Mouse (Mus musculus) liver, adult 10 weeks (tissue): ENCODE data around the gene 2810408A11Rik. TPM values are rescaled to one million over a fixed set of nuclear protein-coding genes. Genes with fewer than 3 reads are reported as not detected.

Source experiments
- polyA plus RNA-seq: library from polyadenylated mRNA; stranded (reverse); fragments of 350-450 nt; fragmentation: Illumina TruSeq; extraction: RNeasy Lipid Tissue Mini Kit (QIAGEN cat#74804); gene quantifications from one replicate; pipeline ENCODE4 v1.2.3, GENCODE M21; 2014; ENCODE audit warnings: low read depth, low replicate concordance

2810408A11Rik gene
- not detected for polyA plus RNA-seq

GRCm38 (mm10) chr11:69900471-69901405 lies at the start of gene 2810408A11Rik, which contains the start of gene Neurl4:
Gene 2810408A11Rik, minus strand, starts transcription at chr11:69900987.
Gene Neurl4, plus strand, starts transcription at chr11:69901072.

GRCm38 (mm10) chr11:69948066-69948762 lies 47.4 kb upstream of the 2810408A11Rik start, which contains the start of gene Slc2a4:
Gene Slc2a4, minus strand, starts transcription at chr11:69948188.

GRCm38 (mm10) chr11:69935137-69935879 lies 34.5 kb upstream of the 2810408A11Rik start, which contains the start of gene Ybx2:
Gene Ybx2, plus strand, starts transcription at chr11:69935796.

GRCm38 (mm10) chr11:69921114-69922011 lies 20.6 kb upstream of the 2810408A11Rik start, which contains the start of gene Eif5a:
Gene Eif5a, minus strand, starts transcription at chr11:69921958.

GRCm38 (mm10) chr11:69913554-69914371 lies 13.0 kb upstream of the 2810408A11Rik start, which contains the start of gene Gps2:
Gene Gps2, plus strand, starts transcription at chr11:69913888.

GRCm38 (mm10) chr11:69895291-69895690 lies 5.5 kb downstream of the 2810408A11Rik start, which contains the start of gene Acap1:
Gene Acap1, minus strand, starts transcription at chr11:69895539.

GRCm38 (mm10) chr11:69880853-69881603 lies 19.8 kb downstream of the 2810408A11Rik start, which contains the start of gene Kctd11:
Gene Kctd11, minus strand, starts transcription at chr11:69881406.

GRCm38 (mm10) chr11:69877878-69878277 lies 22.9 kb downstream of the 2810408A11Rik start, which contains the start of gene Tmem95:
Gene Tmem95, minus strand, starts transcription at chr11:69878018.

GRCm38 (mm10) chr11:69858113-69858998 lies 42.4 kb downstream of the 2810408A11Rik start, which contains the start of gene Tnk1:
Gene Tnk1, minus strand, starts transcription at chr11:69858730.

Other genes with a start within 250 kb of the 2810408A11Rik start
- not detected for gene Sox15, start 245.7 kb downstream of the 2810408A11Rik start, polyA plus RNA-seq
- gene Mpdu1, start 238.3 kb downstream of the 2810408A11Rik start, polyA plus RNA-seq: 22.1 TPM
- gene Cd68, start 234.8 kb downstream of the 2810408A11Rik start, polyA plus RNA-seq: 3.8 TPM
- 340 TPM for gene Eif4a1, start 228.6 kb downstream of the 2810408A11Rik start, polyA plus RNA-seq
- 33.7 TPM for gene Senp3, start 218.9 kb downstream of the 2810408A11Rik start, polyA plus RNA-seq
- 2.8 TPM for gene Tnfsf13, start 215.2 kb downstream of the 2810408A11Rik start, polyA plus RNA-seq
- gene Tnfsf12, start 205.1 kb downstream of the 2810408A11Rik start, polyA plus RNA-seq: 1.5 TPM
- not detected for gene Tnfsfm13, start 204.9 kb downstream of the 2810408A11Rik start, polyA plus RNA-seq
- 7.7 TPM for gene Polr2a, start 142.3 kb downstream of the 2810408A11Rik start, polyA plus RNA-seq
- gene Slc35g3, start 139.0 kb downstream of the 2810408A11Rik start, polyA plus RNA-seq: not detected
- 4.1 TPM for gene Zbtb4, start 135.1 kb downstream of the 2810408A11Rik start, polyA plus RNA-seq
- 0.58 TPM for gene Chrnb1, start 105.0 kb downstream of the 2810408A11Rik start, polyA plus RNA-seq
- gene Fgf11, start 99.1 kb downstream of the 2810408A11Rik start, polyA plus RNA-seq: 0.29 TPM
- 3.6 TPM for gene Tmem102, start 95.4 kb downstream of the 2810408A11Rik start, polyA plus RNA-seq
- gene Gm39566, start 85.7 kb downstream of the 2810408A11Rik start, polyA plus RNA-seq: not detected
- gene Spem2, start 82.5 kb downstream of the 2810408A11Rik start, polyA plus RNA-seq: not detected
- not detected for gene Spem1, start 78.8 kb downstream of the 2810408A11Rik start, polyA plus RNA-seq
- gene Nlgn2, start 63.2 kb downstream of the 2810408A11Rik start, polyA plus RNA-seq: 0.11 TPM
- 58.8 TPM for gene Tmem256, start 62.5 kb downstream of the 2810408A11Rik start, polyA plus RNA-seq
- gene Plscr3, start 54.6 kb downstream of the 2810408A11Rik start, polyA plus RNA-seq: 1.1 TPM
- not detected for gene Tnk1, start 42.3 kb downstream of the 2810408A11Rik start, polyA plus RNA-seq
- not detected for gene Tmem95, start 23.0 kb downstream of the 2810408A11Rik start, polyA plus RNA-seq
- gene Kctd11, start 19.6 kb downstream of the 2810408A11Rik start, polyA plus RNA-seq: 0.42 TPM
- 0.40 TPM for gene Acap1, start 5.4 kb downstream of the 2810408A11Rik start, polyA plus RNA-seq
- 3.0 TPM for gene Neurl4, start 85 bp upstream of the 2810408A11Rik start, polyA plus RNA-seq
- 9.6 TPM for gene Gps2, start 12.9 kb upstream of the 2810408A11Rik start, polyA plus RNA-seq
- 155 TPM for gene Eif5a, start 21.0 kb upstream of the 2810408A11Rik start, polyA plus RNA-seq
- not detected for gene Ybx2, start 34.8 kb upstream of the 2810408A11Rik start, polyA plus RNA-seq
- not detected for gene Slc2a4, start 47.2 kb upstream of the 2810408A11Rik start, polyA plus RNA-seq
- gene Cldn7, start 63.8 kb upstream of the 2810408A11Rik start, polyA plus RNA-seq: 0.40 TPM
- gene Ctdnep1, start 80.2 kb upstream of the 2810408A11Rik start, polyA plus RNA-seq: 25.5 TPM
- 9.7 TPM for gene Elp5, start 81.5 kb upstream of the 2810408A11Rik start, polyA plus RNA-seq
- gene Gabarap, start 90.2 kb upstream of the 2810408A11Rik start, polyA plus RNA-seq: 367 TPM
- gene Phf23, start 94.8 kb upstream of the 2810408A11Rik start, polyA plus RNA-seq: 7.1 TPM
- gene Dvl2, start 99.6 kb upstream of the 2810408A11Rik start, polyA plus RNA-seq: 0.37 TPM
- 60.6 TPM for gene Acadvl, start 114.4 kb upstream of the 2810408A11Rik start, polyA plus RNA-seq
- gene Dlg4, start 116.0 kb upstream of the 2810408A11Rik start, polyA plus RNA-seq: 0.13 TPM
- gene Asgr1, start 153.1 kb upstream of the 2810408A11Rik start, polyA plus RNA-seq: 171 TPM
- 93.1 TPM for gene Asgr2, start 191.7 kb upstream of the 2810408A11Rik start, polyA plus RNA-seq
- gene Mgl2, start 229.3 kb upstream of the 2810408A11Rik start, polyA plus RNA-seq: 0.24 TPM